Mouse (Mus musculus) lung, postnatal 0 days (tissue): ENCODE measurements around the gene Acox3. TPM values are rescaled to one million over a fixed set of nuclear protein-coding genes. Genes with fewer than 3 reads are reported as not detected.

Experiments used
- ATAC-seq: fragments of 200-750 bp; cut with Nextera tagmentation; 2 replicates; pipeline ENCODE4 v1.8.0; 2017; ENCODE audit warnings: moderate library complexity
- DNase-seq: peaks from one replicate; pipeline ENCODE4 v3.0.0-alpha.2; 2016; ENCODE audit warnings: low spot score
- H3K27ac ChIP-seq: fragments of 300-500 bp; sonication (generic); 2 replicates; pipeline ENCODE4 v1.5.1; 2014; ENCODE audit warnings: antibody characterized with exemption, mild to moderate bottlenecking, low read length, mixed read lengths
- H3K27me3 ChIP-seq: fragments of 300-500 bp; sonication (generic); replicated peaks from 2 replicates; pipeline ENCODE4 v1.6.1; 2014; ENCODE audit warnings: low read length, mixed read lengths; ENCODE audit not compliant: insufficient read depth
- H3K36me3 ChIP-seq: fragments of 300-500 bp; sonication (generic); 2 replicates; pipeline ENCODE4 v1.6.1; 2014; ENCODE audit warnings: low read length, mixed read lengths; ENCODE audit not compliant: insufficient read depth
- H3K4me1 ChIP-seq: fragments of 300-500 bp; sonication (generic); 2 replicates; pipeline ENCODE4 v1.6.1; 2014; ENCODE audit warnings: antibody characterized with exemption, low read depth, low read length, mixed read lengths; ENCODE audit not compliant: insufficient read depth
- H3K4me2 ChIP-seq: fragments of 300-500 bp; sonication (generic); replicated peaks from 2 replicates; pipeline ENCODE4 v1.6.1; 2014; ENCODE audit warnings: low read depth, mild to moderate bottlenecking, low read length, moderate library complexity, mixed read lengths
- H3K4me3 ChIP-seq: fragments of 300-500 bp; sonication (generic); 2 replicates; pipeline ENCODE4 v1.5.1; 2014; ENCODE audit warnings: low read depth, low read length
- H3K9ac ChIP-seq: fragments of 300-500 bp; sonication (generic); replicated peaks from 2 replicates; pipeline ENCODE4 v1.6.1; 2014; ENCODE audit warnings: low read depth, mild to moderate bottlenecking
- H3K9me3 ChIP-seq: fragments of 300-500 bp; sonication (generic); 2 replicates; pipeline ENCODE4 v1.6.1; 2016; ENCODE audit warnings: low read length, mixed read lengths
- CTCF ChIP-seq: IDR thresholded peaks from 2 replicates; pipeline ENCODE4 v1.5.1; 2016; ENCODE audit warnings: antibody characterized with exemption, mild to moderate bottlenecking
- EP300 ChIP-seq: IDR thresholded peaks from 2 replicates; pipeline ENCODE4 v1.6.1; 2016; ENCODE audit warnings: antibody characterized with exemption, mild to moderate bottlenecking, control low read depth
- WGBS: fragments of 180-500 bp; shearing (Covaris S2); extraction: QIAGEN DNeasy Blood & Tissue Kit; methylation state at CpG from one replicate; pipeline ENCODE4 v1.1.7; 2014; 5-methylcytosine and 5-hydroxymethylcytosine counted together
- polyA plus RNA-seq: library from polyadenylated mRNA; unstranded; fragments of >200 nt; fragmentation: Nextera tagmentation; extraction: Ambion mirVana; gene quantifications from 2 replicates; pipeline ENCODE4 v1.2.1, GENCODE M21; 2015

The Acox3 gene
- polyA plus RNA-seq, 1 experiment from 2014 or later, result 15.9 TPM

DNA sequence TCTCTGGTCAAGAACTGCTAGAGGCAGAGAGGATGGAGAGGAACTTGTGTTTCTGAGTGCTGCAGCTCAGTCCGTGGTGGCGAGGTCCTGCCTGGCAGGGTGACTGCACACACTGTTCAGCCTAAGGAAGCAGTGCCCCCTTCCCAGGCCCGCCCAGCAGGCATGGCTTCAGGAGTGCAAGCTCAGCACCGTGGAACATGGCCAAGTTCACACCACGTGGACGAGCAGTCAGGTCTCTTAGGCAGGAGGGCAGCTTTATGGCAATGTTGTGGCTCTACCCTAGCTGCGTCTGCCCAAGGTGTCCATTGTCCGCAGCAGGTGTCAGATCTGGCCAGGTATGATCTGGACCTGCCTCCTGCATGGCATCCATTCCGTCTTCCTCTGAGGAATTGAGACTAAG is 28.3 kb downstream of the Acox3 start:
- 70% methylated on average over 9 of the region's 9 CpGs for WGBS
- Histone ChIP-seq H3K9ac (no peak overlapping the region), H3K9me3 (no peaks in the 10 kb centered on the region), H3K27ac (no peak overlapping the region), H3K36me3 (no peaks in the 10 kb centered on the region), H3K4me2 (no peak overlapping the region), H3K4me3 (no peak overlapping the region), H3K4me1 (no peaks in the 10 kb centered on the region), H3K27me3 (no peaks in the 10 kb centered on the region)
- ATAC-seq, result no peak
- TF ChIP-seq EP300, result no peak
- TF ChIP-seq CTCF, result no peak
- no peak for DNase-seq

DNA sequence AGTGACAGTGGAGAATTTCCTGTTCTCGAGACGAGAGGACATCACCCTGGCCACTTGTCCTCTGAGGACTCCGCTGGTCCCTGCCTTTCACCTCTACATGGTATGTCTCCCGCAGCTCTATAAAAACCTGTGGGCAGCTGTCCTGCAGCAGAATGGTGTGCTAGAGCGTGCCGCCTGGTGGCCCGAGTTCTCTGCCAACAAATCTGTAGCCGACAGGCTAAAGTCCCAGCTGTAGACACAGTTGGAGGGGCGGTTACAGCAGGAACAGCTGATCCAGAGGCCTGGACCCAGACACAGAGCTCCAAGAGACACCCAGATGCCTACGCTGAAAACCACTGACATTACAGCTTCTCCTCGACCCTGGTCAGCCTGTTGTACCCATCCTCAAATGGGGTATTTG is 29.1 kb downstream of the Acox3 start:
- 71% methylated on average over 11 of the region's 11 CpGs for WGBS
- ATAC-seq (no peak), DNase-seq (no peak)
- TF ChIP-seq EP300, result no peak
- Histone ChIP-seq H3K36me3 (no peaks in the 10 kb centered on the region), H3K4me1 (no peaks in the 10 kb centered on the region), H3K9me3 (no peaks in the 10 kb centered on the region), H3K27ac (no peak overlapping the region), H3K9ac (no peak overlapping the region), H3K4me3 (no peak overlapping the region), H3K27me3 (no peaks in the 10 kb centered on the region), H3K4me2 (no peak overlapping the region)

DNA sequence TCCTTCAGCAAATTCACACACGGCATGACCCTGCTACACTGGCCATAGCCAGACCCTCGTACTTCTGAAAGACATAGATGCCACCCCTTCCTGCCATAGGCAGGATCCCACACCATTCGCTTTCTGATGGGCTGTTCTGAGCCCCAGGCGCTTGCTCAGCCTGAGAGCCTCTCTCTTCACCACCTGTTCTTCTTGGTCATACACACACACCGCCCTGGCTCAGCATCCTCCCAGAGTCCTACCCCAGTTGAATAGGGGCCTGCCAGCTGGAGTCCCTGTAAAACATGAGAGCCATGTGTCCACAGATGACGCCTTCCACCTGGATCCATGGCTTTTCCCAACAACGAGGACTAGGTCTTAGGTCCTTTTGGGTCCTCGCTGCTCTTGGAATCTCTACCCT is 29.9 kb downstream of the Acox3 start:
- WGBS, result 81% methylated on average over 8 of the region's 8 CpGs
- H3K4me2 ChIP-seq, result no peak overlapping the region
- no peaks in the 10 kb centered on the region for H3K27me3 ChIP-seq
- H3K4me3 ChIP-seq, result no peak overlapping the region
- H3K36me3 ChIP-seq, result no peaks in the 10 kb centered on the region
- ATAC-seq (no peak), DNase-seq (no peak)
- no peak overlapping the region for H3K27ac ChIP-seq
- H3K9ac ChIP-seq, result no peak overlapping the region
- peaks cover 1% of the 10 kb centered on the region; the same call in 1 of the 2 replicates for H3K4me1 ChIP-seq
- no peaks in the 10 kb centered on the region for H3K9me3 ChIP-seq
- TF ChIP-seq CTCF, result no peak
- TF ChIP-seq EP300, result no peak

DNA sequence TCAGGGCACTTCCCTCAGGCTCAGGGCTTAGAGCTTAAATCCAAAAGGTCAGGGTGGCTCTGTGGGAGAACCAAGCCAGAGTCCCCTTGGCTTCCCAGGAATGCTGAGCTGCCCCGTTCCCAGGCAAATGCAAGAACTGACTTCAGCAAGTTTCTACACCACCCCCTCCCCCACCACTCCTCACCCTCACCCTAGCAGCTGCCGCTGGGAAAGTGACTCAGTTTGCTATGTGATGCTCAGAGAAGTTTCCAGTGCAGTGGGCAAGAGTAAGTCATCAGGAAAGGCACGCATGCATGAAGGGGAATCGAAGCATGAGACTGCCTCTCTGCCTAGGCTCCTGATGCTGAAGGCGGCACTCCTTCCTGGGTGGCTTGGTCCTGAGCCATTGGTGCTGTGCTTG is 34.1 kb downstream of the Acox3 start:
- no peaks in the 10 kb centered on the region for H3K27me3 ChIP-seq
- ATAC-seq, result peak; percentile 41
- H3K27ac ChIP-seq, result no peak overlapping the region
- no peak overlapping the region for H3K9ac ChIP-seq
- H3K4me2 ChIP-seq, result no peak overlapping the region
- peak; percentile 55 for DNase-seq
- TF ChIP-seq CTCF (no peak), EP300 (no peak)
- H3K36me3 ChIP-seq, result no peaks in the 10 kb centered on the region
- 48% methylated on average over 5 of the region's 5 CpGs for WGBS
- H3K4me1 ChIP-seq, result peaks cover 2% of the 10 kb centered on the region; the same call in 1 of the 2 replicates
- no peak overlapping the region for H3K4me3 ChIP-seq
- no peaks in the 10 kb centered on the region for H3K9me3 ChIP-seq

DNA sequence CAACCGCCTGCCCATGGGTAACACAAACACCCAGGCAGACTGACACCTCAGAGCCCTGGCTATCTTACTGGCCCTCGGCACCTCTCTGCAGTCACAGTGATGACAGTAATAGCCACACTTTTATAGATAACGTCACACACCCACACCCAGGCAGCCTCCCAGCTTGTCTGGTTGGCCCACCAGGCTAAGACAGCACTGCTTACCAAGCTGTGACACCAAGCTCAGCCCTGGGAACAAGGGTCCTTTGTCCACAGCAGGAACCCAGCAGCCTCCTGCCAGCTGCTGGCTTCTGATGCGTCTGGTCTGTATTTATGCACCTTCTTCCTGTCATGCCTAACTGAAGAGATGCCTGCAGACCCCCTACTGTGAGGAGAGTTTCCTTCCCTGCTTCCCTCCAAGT is 38.3 kb downstream of the Acox3 start:
- WGBS, result 29% methylated on average over 4 of the region's 4 CpGs
- Histone ChIP-seq H3K4me2 (no peak overlapping the region), H3K9ac (no peak overlapping the region), H3K27ac (no peak overlapping the region), H3K9me3 (no peaks in the 10 kb centered on the region), H3K36me3 (no peaks in the 10 kb centered on the region), H3K4me3 (no peak overlapping the region), H3K4me1 (peaks cover 9% of the 10 kb centered on the region; the same call in 1 of the 2 replicates), H3K27me3 (no peaks in the 10 kb centered on the region)
- ATAC-seq, result no peak
- no peak for DNase-seq
- no peak for TF ChIP-seq EP300
- TF ChIP-seq CTCF, result no peak

DNA sequence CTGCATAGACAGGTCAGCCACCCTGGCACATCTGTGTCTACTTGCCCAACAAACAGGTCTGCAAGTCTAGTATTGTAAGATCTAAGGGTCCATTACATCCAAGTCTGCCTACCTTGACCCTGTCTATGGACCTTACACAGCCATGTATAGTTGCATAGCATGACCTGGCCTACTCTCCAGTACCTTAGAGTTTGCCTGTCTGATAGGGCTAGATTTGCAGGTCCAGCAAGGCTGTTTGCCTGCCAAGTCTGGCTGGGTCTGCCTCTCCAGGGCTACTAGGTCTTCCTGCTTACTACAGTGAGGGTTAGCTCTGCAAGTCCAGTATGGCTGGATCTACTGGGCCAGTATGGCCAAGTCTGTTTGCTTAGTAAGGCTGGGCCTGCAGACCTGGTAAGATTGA is 41.0 kb downstream of the Acox3 start:
- H3K4me2 ChIP-seq, result no peak overlapping the region
- H3K4me3 ChIP-seq, result no peak overlapping the region
- H3K27ac ChIP-seq, result no peak overlapping the region
- H3K4me1 ChIP-seq, result peaks cover 6% of the 10 kb centered on the region; the same call in 1 of the 2 replicates
- no peaks in the 10 kb centered on the region for H3K36me3 ChIP-seq
- DNase-seq (no peak), ATAC-seq (no peak)
- H3K9ac ChIP-seq, result no peak overlapping the region
- no peak for TF ChIP-seq EP300
- TF ChIP-seq CTCF, result no peak
- no peaks in the 10 kb centered on the region for H3K9me3 ChIP-seq
- no peaks in the 10 kb centered on the region for H3K27me3 ChIP-seq

DNA sequence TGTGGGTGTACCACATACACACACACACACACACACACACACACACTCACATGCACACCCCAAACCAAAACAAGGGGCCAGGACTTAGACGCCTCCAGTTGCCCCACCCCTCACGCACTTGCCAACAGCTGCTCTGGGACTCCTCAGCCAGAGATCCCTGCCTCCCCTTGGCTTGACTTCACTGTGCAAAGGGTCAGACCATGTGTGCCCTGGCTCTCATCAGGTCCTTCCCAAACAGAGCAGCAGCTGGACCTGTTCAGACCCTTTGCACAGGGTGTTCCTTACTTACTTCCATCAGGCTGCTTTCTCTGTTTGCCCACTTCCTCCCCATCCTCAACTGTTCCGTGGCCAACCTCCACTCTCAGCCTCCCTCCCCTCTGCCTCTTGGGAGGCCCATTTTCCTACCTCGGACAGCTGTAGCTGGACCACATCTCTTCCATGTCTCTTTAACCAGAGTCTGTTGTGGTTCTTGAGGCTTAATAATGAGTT is 42.0 kb downstream of the Acox3 start:
- H3K27me3 ChIP-seq, result no peaks in the 10 kb centered on the region
- peak; percentile 84 for DNase-seq
- no peak overlapping the region for H3K27ac ChIP-seq
- peaks cover 6% of the 10 kb centered on the region; the same call in 1 of the 2 replicates for H3K4me1 ChIP-seq
- no peak overlapping the region for H3K9ac ChIP-seq
- no peaks in the 10 kb centered on the region for H3K9me3 ChIP-seq
- TF ChIP-seq EP300, result peak; percentile 53; the same call in 1 of the 2 replicates
- no peak for TF ChIP-seq CTCF
- ATAC-seq, result peak; percentile 90
- no peaks in the 10 kb centered on the region for H3K36me3 ChIP-seq
- H3K4me3 ChIP-seq, result no peak overlapping the region
- WGBS, result 30% methylated on average over 4 of the region's 4 CpGs
- H3K4me2 ChIP-seq, result no peak overlapping the region
